Mouse (Mus musculus): ENCODE measurements around the gene Zp3r.
"Not testable (repeated sequence)": the region's sequence is repeated elsewhere in the genome, so short reads cannot be mapped to it uniquely, and the experiment has no call there.

Zp3r gene

GRCm38 (mm10) chr1:130629521-130629920 lies at the start of gene Zp3r:
Zp3r (minus strand) TSS chr1:130629621.
- DNase-seq (ENCODE audit: low read depth): no peak

- DNase-seq (ENCODE audit: low read depth): no peak
These were observed 49.1 kb upstream of the Zp3r start for GRCm38 (mm10) chr1:130678551-130678950.

- not testable (repeated sequence) for DNase-seq (ENCODE audit: low read depth)
These were observed 34.2 kb upstream of the Zp3r start for GRCm38 (mm10) chr1:130663576-130663975.

- no peak for DNase-seq (ENCODE audit: low read depth)
These were observed 32.0 kb upstream of the Zp3r start, which contains the start of gene C4bp for GRCm38 (mm10) chr1:130661454-130661853. C4bp (minus strand) TSS chr1:130661632.

GRCm38 (mm10) chr1:130659641-130660040 lies 30.2 kb upstream of the Zp3r start:
- DNase-seq (ENCODE audit: low read depth): not testable (repeated sequence)

- no peak for DNase-seq (ENCODE audit: low read depth)
These were observed 14.7 kb upstream of the Zp3r start for GRCm38 (mm10) chr1:130644103-130644502.

- DNase-seq (ENCODE audit: low read depth): no peak
These were observed 11.5 kb upstream of the Zp3r start for GRCm38 (mm10) chr1:130640967-130641366.

GRCm38 (mm10) chr1:130633761-130634410 lies 4.5 kb upstream of the Zp3r start:
- DNase-seq (ENCODE audit: low read depth): peak; percentile 75

- DNase-seq (ENCODE audit: low read depth): no peak
These were observed 3.9 kb upstream of the Zp3r start for GRCm38 (mm10) chr1:130633316-130633715.

- no peak for DNase-seq (ENCODE audit: low read depth)
These were observed 33.1 kb downstream of the Zp3r start for GRCm38 (mm10) chr1:130596291-130596690.

GRCm38 (mm10) chr1:130588659-130589058 lies 40.8 kb downstream of the Zp3r start:
- no peak for DNase-seq (ENCODE audit: low read depth)

GRCm38 (mm10) chr1:130576389-130576788 lies 53.0 kb downstream of the Zp3r start:
- no peak for DNase-seq (ENCODE audit: low read depth)

- DNase-seq (ENCODE audit: low read depth): peak; percentile 62
These were observed 53.5 kb downstream of the Zp3r start for GRCm38 (mm10) chr1:130575962-130576361.

- DNase-seq (ENCODE audit: low read depth): peak; percentile 24
These were observed 77.8 kb downstream of the Zp3r start for GRCm38 (mm10) chr1:130551407-130552249.

GRCm38 (mm10) chr1:130550242-130551167 lies 78.9 kb downstream of the Zp3r start:
- DNase-seq (ENCODE audit: low read depth): peak; percentile 70

- peak; percentile 56 for DNase-seq (ENCODE audit: low read depth)
These were observed 79.7 kb downstream of the Zp3r start for GRCm38 (mm10) chr1:130549698-130550097.

- peak; percentile 27 for DNase-seq (ENCODE audit: low read depth)
These were observed 80.3 kb downstream of the Zp3r start for GRCm38 (mm10) chr1:130549160-130549559.

GRCm38 (mm10) chr1:130547674-130548429 lies 81.6 kb downstream of the Zp3r start:
- peak; percentile 73 for DNase-seq (ENCODE audit: low read depth)
